Mouse (Mus musculus) MEL (cell line): ENCODE data around the gene Nemp1.

Experiments
- CTCF ChIP-seq, 3 experiments: IDR thresholded peaks in 2 of 3; conservative IDR thresholded peaks in 1 of 3; 2 replicates each; pipeline ENCODE4 v1.5.1; 2011 to 2012; ENCODE audit warnings: low read length in 3 of 3, low read depth in 2 of 3, mild to moderate bottlenecking in 2 of 3, improper control_type of control experiment in 1 of 3, inconsistent platforms in 1 of 3, mixed read lengths in 1 of 3, moderate library complexity in 1 of 3; ENCODE audit not compliant: control insufficient read depth in 1 of 3, insufficient read depth in 1 of 3, poor library complexity in 1 of 3, severe bottlenecking in 1 of 3
- EP300 ChIP-seq, 2 experiments: IDR thresholded peaks; 2 replicates each; pipeline ENCODE4 v1.6.1; 2011; ENCODE audit warnings: improper control_type of control experiment in 2 of 2, low read length in 2 of 2, low read depth in 1 of 2, mild to moderate bottlenecking in 1 of 2
- GATA1 ChIP-seq: IDR thresholded peaks from 2 replicates; pipeline ENCODE4 v1.6.1; 2011; ENCODE audit warnings: low read depth, low read length, improper control_type of control experiment
- POLR2A ChIP-seq, 2 experiments: IDR thresholded peaks; 2 replicates each; pipeline ENCODE4 v1.6.1; 2011 to 2012; ENCODE audit warnings: low read length in 2 of 2, mild to moderate bottlenecking in 2 of 2, control low read depth in 1 of 2, improper control_type of control experiment in 1 of 2, low read depth in 1 of 2, moderate library complexity in 1 of 2; ENCODE audit not compliant: control insufficient read depth in 1 of 2, insufficient read depth in 1 of 2, poor library complexity in 1 of 2
- SIN3A ChIP-seq: IDR thresholded peaks from 2 replicates; pipeline ENCODE4 v1.6.1; 2012; ENCODE audit warnings: low read length, improper control_type of control experiment, inconsistent platforms
- USF2 ChIP-seq, 2 experiments: IDR thresholded peaks; 2 replicates each; pipeline ENCODE4 v1.6.1; 2011 to 2012; ENCODE audit warnings: improper control_type of control experiment in 2 of 2, low read length in 2 of 2, borderline replicate concordance in 1 of 2, inconsistent platforms in 1 of 2, low read depth in 1 of 2, mild to moderate bottlenecking in 1 of 2; ENCODE audit not compliant: insufficient read depth in 1 of 2
- ZNF384 ChIP-seq: IDR thresholded peaks from 2 replicates; pipeline ENCODE4 v1.6.1; 2012; ENCODE audit warnings: low read depth, mild to moderate bottlenecking, inconsistent platforms, low read length, improper control_type of control experiment

DNA sequence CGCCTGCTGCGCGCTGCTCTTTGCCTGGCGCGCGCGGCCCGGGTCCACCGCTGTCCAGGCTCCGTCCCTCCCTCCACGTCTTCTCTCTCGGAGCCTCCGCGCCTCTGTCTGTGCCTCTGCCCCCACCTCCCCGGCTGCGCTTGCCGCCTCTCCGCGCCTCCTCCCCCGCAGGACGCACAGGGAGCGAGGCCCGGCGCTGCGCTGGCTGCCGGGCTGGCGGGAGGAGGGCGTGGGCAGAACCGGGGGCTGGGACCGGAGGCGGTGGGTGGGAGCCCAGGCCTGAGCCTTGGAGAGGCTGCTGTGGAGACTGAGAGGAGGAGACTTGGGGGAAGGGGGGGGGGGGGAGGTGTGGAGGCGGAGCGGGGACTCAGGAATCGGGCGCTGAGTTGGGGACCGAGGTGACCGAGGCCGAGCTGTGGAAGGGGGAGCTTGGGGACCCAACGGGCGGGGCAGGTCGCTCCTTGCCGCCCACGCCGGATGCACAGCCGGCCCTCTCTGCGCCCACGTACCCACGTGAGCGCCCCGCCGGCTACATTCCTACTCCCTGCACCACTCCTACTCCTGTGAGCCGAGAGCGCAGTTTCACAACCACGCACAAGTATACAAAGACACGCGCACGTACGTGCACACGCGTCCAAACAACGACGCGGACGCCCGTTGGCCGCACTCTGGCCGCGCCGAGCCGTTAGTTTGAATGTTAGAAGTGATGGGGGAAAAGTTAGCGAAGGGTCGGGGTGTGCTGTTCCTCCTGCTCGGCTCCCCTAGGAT is at the start of gene Nemp1:
- peak; percentile 56 for TF ChIP-seq SIN3A
- TF ChIP-seq CTCF (IDR thresholded peaks at IDR 0.05 in 2 of 3, conservative IDR thresholded peaks at IDR 0.05 in 1 of 3; ENCODE audit: control insufficient read depth in 1 of 3, insufficient read depth in 1 of 3, low read depth in 2 of 3, low read length in 3 of 3, poor library complexity in 1 of 3, severe bottlenecking in 1 of 3), result no peak
- TF ChIP-seq ZNF384, result no peak
- TF ChIP-seq POLR2A (IDR thresholded peaks at IDR 0.05; ENCODE audit: control insufficient read depth in 1 of 2, insufficient read depth in 1 of 2, low read depth in 1 of 2, low read length in 2 of 2, poor library complexity in 1 of 2), result peak; percentile 33 to 62; a peak in 2 of 4 replicates
- TF ChIP-seq USF2 (IDR thresholded peaks at IDR 0.05; ENCODE audit: borderline replicate concordance in 1 of 2, insufficient read depth in 1 of 2, low read depth in 1 of 2, low read length in 2 of 2), result no peak
- TF ChIP-seq EP300 (IDR thresholded peaks at IDR 0.05; ENCODE audit: low read depth in 1 of 2, low read length in 2 of 2), result peak in 1 of 2 experiments; percentile 55; a peak in 2 of 4 replicates
- no peak for TF ChIP-seq GATA1
